Mouse (Mus musculus): ENCODE measurements at regions not wholly inside any gene's neighbourhood (a gene's known extent, or its start where the extent isn't known, plus 50 kb on each side); places are given as distances from the start of the nearest gene placed in this dataset.

DNA sequence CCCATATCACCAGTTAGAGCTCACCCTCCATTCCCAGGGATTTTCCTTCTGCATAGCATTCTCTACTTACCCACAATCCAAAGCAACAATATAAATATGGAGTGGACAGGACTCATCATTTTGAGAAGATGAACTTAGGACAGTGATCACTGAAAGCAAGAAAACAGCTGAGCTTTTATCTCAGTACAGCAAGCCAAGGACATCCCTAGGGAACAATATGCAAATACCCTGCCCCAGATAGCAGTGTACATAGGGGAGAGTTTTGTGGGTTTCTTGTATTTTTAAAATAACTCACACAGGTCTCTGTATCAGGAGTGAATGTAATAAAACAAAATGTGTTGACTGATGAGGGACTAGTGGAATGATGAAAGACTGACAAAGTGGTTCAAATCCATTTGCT lies 780.5 kb downstream of the Rpia start:
- TF ChIP-seq POLR2A (IDR thresholded peaks at IDR 0.05; ENCODE audit: borderline replicate concordance, extremely low read depth, low read depth, low read length) = no peak
- no peak for TF ChIP-seq CTCF (IDR thresholded peaks at IDR 0.05; ENCODE audit: insufficient read depth, low read length)
